Mouse (Mus musculus) adrenal gland, adult 18-20 months (tissue): Measurements from ENCODE around the gene Med9. TPM values are rescaled to one million over a fixed set of nuclear protein-coding genes. Genes with fewer than 3 reads are reported as not detected.

Experiments used
- DNase-seq, 2 experiments: peaks; one replicate each; pipeline ENCODE4 v3.0.0; 2021 to 2022; ENCODE audit warnings: low spot score in 2 of 2
- total RNA-seq, 2 experiments: library from RNA; stranded (reverse); gene quantifications; 1 replicate in 1 of 2; 2 replicates in 1 of 2; pipeline ENCODE4 v1.2.3; 2021

Med9 gene
- total RNA-seq, 2 experiments from 2014 or later = 23.3 to 24.3 TPM

- DNase-seq = no peak
Observed at GRCm38 (mm10) chr11:59991365-59991764, 43.4 kb downstream of the Med9 start.

GRCm38 (mm10) chr11:59994318-59994717 lies 46.3 kb downstream of the Med9 start:
- no peak for DNase-seq

GRCm38 (mm10) chr11:60001231-60001980 lies 53.4 kb downstream of the Med9 start:
- no peak for DNase-seq

GRCm38 (mm10) chr11:60003811-60004210 lies 55.8 kb downstream of the Med9 start:
- DNase-seq = no peak

- no peak for DNase-seq
Observed at GRCm38 (mm10) chr11:60004716-60005115, 56.7 kb downstream of the Med9 start.

GRCm38 (mm10) chr11:60005866-60006265 lies 57.9 kb downstream of the Med9 start:
- no peak for DNase-seq

- no peak for DNase-seq
Observed at GRCm38 (mm10) chr11:60009451-60009850, 61.4 kb downstream of the Med9 start.

- DNase-seq = no peak
Observed at GRCm38 (mm10) chr11:60011516-60011915, 63.5 kb downstream of the Med9 start.

Other genes with a start within 250 kb of the Med9 start
- 1 to 10 TPM in 1 of 2 experiments, under 1 TPM in 1; 0.90 to 2.1 TPM for gene Pld6, start 160.6 kb upstream of the Med9 start, total RNA-seq
- gene Flcn, start 138.2 kb upstream of the Med9 start, total RNA-seq = 10 to 100 TPM; 85.5 to 99.0 TPM
- gene Nt5m, start 108.8 kb upstream of the Med9 start, total RNA-seq = 10 to 100 TPM; 27.7 to 29.9 TPM
- 10 to 100 TPM; 81.4 to 86.3 TPM for gene Cops3, start 108.4 kb upstream of the Med9 start, total RNA-seq
- 10 to 100 TPM; 17.5 to 20.2 TPM for gene Rasd1, start 16.7 kb downstream of the Med9 start, total RNA-seq
- 10 to 100 TPM in 1 of 2 experiments, 1 to 10 TPM in 1; 5.5 to 11.1 TPM for gene Pemt, start 98.3 kb downstream of the Med9 start, total RNA-seq
- gene Rai1, start 156.8 kb downstream of the Med9 start, total RNA-seq = 10 to 100 TPM; 35.2 to 42.3 TPM